Mouse (Mus musculus) heart, adult 9 months (tissue): ENCODE measurements around the gene B3gnt2.
A peak's percentile ranks its signal among the peaks of the same experiment; 100 is the strongest.
"Not testable (repeated sequence)": the region's sequence is repeated elsewhere in the genome, so short reads cannot be mapped to it uniquely, and the experiment has no call there.

Source experiments
- DNase-seq, 2 experiments: peaks; one replicate each; pipeline ENCODE4 v3.0.0; 2022; ENCODE audit warnings: low spot score in 2 of 2

B3gnt2 gene

GRCm38 (mm10) chr11:22774821-22775220 lies 85.9 kb downstream of the B3gnt2 start:
- no peak for DNase-seq

GRCm38 (mm10) chr11:22766238-22766637 lies 94.5 kb downstream of the B3gnt2 start:
- no peak for DNase-seq

GRCm38 (mm10) chr11:22765425-22765824 lies 95.3 kb downstream of the B3gnt2 start:
- DNase-seq, result no peak

GRCm38 (mm10) chr11:22763556-22764295 lies 97.0 kb downstream of the B3gnt2 start:
- DNase-seq, result no peak

- peak; percentile 19 to 40 for DNase-seq
Observed at GRCm38 (mm10) chr11:22763055-22763454, 97.7 kb downstream of the B3gnt2 start.

- no peak for DNase-seq
Observed at GRCm38 (mm10) chr11:22762236-22762927, 98.4 kb downstream of the B3gnt2 start.

- no peak for DNase-seq
Observed at GRCm38 (mm10) chr11:22759783-22760182, 101.0 kb downstream of the B3gnt2 start.

- no peak for DNase-seq
Observed at GRCm38 (mm10) chr11:22756168-22756980, 104.4 kb downstream of the B3gnt2 start.

- DNase-seq, result no peak
Observed at GRCm38 (mm10) chr11:22755180-22755579, 105.6 kb downstream of the B3gnt2 start.

GRCm38 (mm10) chr11:22752596-22752995 lies 108.2 kb downstream of the B3gnt2 start:
- no peak for DNase-seq

GRCm38 (mm10) chr11:22751592-22751991 lies 109.2 kb downstream of the B3gnt2 start:
- DNase-seq, result no peak

- no peak for DNase-seq
Observed at GRCm38 (mm10) chr11:22747406-22747805, 113.4 kb downstream of the B3gnt2 start.

GRCm38 (mm10) chr11:22745356-22745755 lies 115.4 kb downstream of the B3gnt2 start:
- DNase-seq, result no peak

- DNase-seq, result no peak
Observed at GRCm38 (mm10) chr11:22743561-22744269, 117.0 kb downstream of the B3gnt2 start.

GRCm38 (mm10) chr11:22741998-22742626 lies 118.6 kb downstream of the B3gnt2 start:
- no peak for DNase-seq

GRCm38 (mm10) chr11:22741436-22741835 lies 119.3 kb downstream of the B3gnt2 start:
- no peak for DNase-seq

- DNase-seq, result no peak
Observed at GRCm38 (mm10) chr11:22739497-22740288, 121.1 kb downstream of the B3gnt2 start.

- DNase-seq, result no peak
Observed at GRCm38 (mm10) chr11:22736521-22737225, 124.1 kb downstream of the B3gnt2 start.

- not testable (repeated sequence) for DNase-seq
Observed at GRCm38 (mm10) chr11:22735128-22735527, 125.6 kb downstream of the B3gnt2 start.

GRCm38 (mm10) chr11:22733936-22734335 lies 126.8 kb downstream of the B3gnt2 start:
- no peak for DNase-seq
